Mouse (Mus musculus): ENCODE data around the gene Bmpr1b. TPM values are rescaled to one million over a fixed set of nuclear protein-coding genes. Genes with fewer than 3 reads are reported as not detected.
"Not testable (repeated sequence)": the region's sequence is repeated elsewhere in the genome, so short reads cannot be mapped to it uniquely, and the experiment has no call there.

Bmpr1b gene
- 10 to 100 TPM; 15.4 to 17.4 TPM for total RNA-seq (2021)

DNA sequence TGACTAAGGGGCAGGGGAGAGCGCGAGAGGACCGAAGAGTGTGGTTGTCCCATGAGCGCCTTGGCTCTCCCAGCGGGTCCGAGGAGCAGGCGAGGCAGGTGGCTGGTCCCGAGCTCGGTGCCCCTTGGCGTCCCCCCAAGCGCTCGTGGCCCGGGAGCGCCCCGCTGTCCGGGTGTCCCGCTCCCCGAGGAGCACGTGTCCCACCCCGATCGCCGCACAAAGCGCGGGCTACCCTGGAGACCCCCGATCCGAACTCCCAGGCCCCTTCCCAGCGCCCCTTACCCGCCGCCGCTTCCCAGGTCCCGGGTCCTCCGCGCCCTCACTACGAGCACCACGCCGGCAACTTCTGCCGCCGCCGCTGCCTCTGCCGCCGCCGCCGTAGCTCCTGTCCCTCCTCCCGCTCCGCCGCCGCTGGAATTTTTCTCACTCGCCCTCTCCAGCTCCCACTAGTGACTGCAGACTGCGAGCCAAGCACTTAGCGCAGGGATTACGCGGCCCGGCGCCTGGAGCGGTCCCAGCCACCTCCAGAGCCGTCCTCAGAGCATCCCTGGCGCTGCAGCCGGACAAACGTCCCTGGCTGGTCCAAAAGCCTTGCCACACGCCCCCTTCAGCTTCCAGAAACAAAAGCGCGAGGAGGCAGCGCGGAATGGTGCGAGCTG lies at the start of gene Bmpr1b:
TSS of gene Bmpr1b (minus strand) at position 563 of the 659 bp plus-strand sequence.
- peak; percentile 75 to 79 for DNase-seq (ENCODE audit: low spot score in 2 of 2)
- intact Hi-C loops (cut with DNase I): loop anchor here (5.0 kb wide), 1 partner anchor 282 kb away; no protein-coding TSS in a partner anchor

GRCm38 (mm10) chr3:142212821-142213220 lies 43.6 kb upstream of the Bmpr1b start:
- intact Hi-C loops (cut with DNase I): no loop called here
- DNase-seq (ENCODE audit: low spot score in 2 of 2): no peak

DNA sequence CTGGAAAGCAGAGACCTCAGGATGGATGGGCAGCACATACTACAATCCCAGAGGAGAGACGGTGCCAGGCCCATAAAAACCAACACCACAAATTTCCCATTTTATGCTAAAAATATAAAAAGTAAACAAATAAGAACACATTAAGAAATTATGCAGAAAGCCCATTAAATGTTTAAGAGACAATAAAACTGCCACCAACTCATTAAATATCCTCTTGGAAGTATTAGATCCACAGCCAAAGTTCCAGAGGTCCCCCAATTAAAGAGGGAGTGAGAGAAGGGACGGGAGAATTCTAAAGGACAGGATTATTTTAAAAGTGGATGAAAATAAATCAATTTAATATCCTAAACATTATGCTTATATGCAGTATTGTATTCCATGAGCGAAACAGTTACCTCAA lies 43.0 kb upstream of the Bmpr1b start:
- DNase-seq (ENCODE audit: low spot score in 2 of 2): no peak
- intact Hi-C loops (cut with DNase I): no loop called here

DNA sequence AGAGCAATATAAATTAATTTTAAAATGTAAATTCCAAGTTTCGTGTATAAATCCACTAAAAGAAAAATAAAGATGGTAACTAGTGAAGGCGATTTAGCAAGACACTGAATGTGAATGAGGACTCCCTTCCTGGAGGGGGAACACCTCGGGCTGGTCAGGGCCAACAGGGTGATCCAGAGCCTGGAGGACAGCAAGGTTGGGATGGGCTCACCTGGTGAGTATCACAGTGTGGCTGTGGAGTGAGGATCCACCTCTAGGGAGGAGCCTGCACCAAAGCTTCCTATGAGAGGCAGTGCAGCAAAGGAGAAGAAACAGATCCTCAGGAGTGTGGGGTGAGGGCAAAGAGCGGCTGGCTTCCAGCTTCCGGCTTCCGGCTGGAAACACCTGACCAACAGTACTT lies 40.8 kb upstream of the Bmpr1b start:
- intact Hi-C loops (cut with DNase I): no loop called here

GRCm38 (mm10) chr3:142209057-142209456 lies 39.8 kb upstream of the Bmpr1b start:
- DNase-seq (ENCODE audit: low spot score in 2 of 2): no peak
- intact Hi-C loops (cut with DNase I): no loop called here

More for the DNA sequence above, 40.8 kb upstream of the Bmpr1b start:
- no peak for DNase-seq (ENCODE audit: low spot score in 2 of 2)

DNA sequence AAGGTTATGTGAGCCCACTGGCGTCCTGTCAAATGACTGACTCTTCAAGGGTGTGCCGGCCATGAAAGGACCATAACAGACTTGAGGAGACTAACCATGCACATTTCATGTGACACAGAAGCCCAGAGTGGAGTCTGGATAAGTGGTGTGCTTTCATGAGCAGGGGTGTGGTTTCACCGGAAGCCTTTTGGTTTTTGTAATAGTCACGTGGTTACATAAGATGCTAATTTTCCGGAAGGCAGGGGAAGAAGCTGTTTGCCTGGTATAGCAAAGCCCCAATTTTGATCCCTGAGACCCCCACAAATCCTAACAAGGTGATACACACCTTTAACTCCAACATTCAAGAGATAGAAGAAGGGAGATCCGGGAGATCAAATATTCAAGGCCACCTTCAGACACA lies 38.3 kb upstream of the Bmpr1b start:
- no peak for DNase-seq (ENCODE audit: low spot score in 2 of 2)
- intact Hi-C loops (cut with DNase I): no loop called here

DNA sequence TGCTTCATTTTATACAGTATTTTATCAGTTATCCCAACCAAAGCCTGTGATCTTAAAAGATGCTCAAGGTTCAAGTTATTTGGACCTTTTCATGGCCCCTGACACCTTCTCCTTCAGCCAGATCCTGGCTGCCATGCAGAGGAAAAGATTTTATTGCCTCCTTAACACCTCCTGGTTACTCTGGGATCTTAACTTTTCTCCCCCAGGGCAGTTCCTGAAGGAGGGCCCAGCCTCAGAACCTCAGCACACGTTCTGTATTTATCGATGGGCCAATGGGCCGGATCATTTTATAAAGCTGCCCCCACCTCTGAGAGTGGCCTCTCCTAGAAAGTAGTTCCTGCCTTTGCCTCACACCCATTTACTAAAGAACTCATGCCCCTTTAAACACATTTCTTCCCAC lies 37.1 kb upstream of the Bmpr1b start:
- intact Hi-C loops (cut with DNase I): no loop called here

DNA sequence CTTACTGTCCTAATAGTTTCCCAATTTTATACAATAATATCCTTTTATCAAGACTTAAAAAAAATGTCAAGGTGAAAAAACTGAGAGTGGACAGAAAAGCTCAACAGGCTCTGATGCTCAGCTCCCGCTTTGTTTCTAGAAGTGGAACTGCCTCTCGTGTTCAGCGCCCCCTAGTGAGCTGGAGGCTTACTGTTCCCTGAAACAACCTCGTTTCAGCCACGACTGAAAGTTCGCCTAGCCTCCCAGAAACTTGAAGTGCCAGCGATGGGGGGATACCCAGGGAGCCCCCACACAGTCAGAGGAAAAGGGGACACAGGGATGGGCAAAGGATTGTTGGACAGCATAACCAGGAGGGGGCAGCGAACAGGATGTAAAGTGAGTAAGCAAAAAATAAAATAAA lies 26.9 kb upstream of the Bmpr1b start:
- intact Hi-C loops (cut with DNase I): no loop called here

More for the DNA sequence above, 37.1 kb upstream of the Bmpr1b start:
- DNase-seq (ENCODE audit: low spot score in 2 of 2): no peak

DNA sequence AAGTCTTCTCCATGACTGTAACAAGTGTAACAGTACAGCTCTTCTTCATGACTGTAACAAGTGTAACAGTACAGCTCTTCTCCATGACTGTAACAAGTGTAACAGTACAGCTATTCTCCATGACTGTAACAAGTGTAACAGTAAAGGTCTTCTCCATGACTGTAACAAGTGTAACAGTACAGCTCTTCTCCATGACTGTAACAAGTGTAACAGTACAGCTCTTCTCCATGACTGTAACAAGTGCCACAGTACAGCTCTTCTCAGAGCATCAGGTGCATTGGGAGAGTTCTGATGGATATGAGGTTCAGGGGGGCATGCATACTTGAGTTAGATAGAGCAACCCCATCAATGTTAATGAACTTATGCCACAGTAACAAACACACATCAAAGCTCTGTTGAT lies 22.4 kb upstream of the Bmpr1b start:
- intact Hi-C loops (cut with DNase I); DNase-seq (ENCODE audit: low spot score in 2 of 2): not testable (repeated sequence)

More for the DNA sequence above, 26.9 kb upstream of the Bmpr1b start:
- DNase-seq (ENCODE audit: low spot score in 2 of 2): no peak

- intact Hi-C loops (cut with DNase I): no loop called here
Measured at GRCm38 (mm10) chr3:142186551-142186950, 17.3 kb upstream of the Bmpr1b start.

DNA sequence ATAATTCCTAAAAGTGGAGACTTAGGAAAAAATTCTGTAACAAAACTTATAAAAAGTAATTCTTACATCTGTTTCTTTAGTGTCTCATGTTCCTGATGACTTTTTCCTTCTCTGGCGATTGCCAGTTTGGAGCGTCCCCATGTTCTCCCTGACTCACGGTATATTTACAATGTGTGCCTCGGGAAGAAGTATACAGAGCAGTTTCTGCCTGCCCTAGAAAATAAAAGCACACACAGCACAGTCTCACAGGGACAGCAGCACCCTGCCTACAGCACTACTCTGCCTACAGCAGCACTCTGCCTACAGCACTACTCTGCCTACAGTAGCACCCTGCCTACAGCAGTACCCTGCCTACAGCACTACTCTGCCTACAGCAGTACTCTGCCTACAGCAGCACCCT lies 4.8 kb upstream of the Bmpr1b start:
- DNase-seq (ENCODE audit: low spot score in 2 of 2): peak; percentile 23 to 36
- intact Hi-C loops (cut with DNase I): no loop called here

More at GRCm38 (mm10) chr3:142186551-142186950, 17.3 kb upstream of the Bmpr1b start:
- DNase-seq (ENCODE audit: low spot score in 2 of 2): no peak

DNA sequence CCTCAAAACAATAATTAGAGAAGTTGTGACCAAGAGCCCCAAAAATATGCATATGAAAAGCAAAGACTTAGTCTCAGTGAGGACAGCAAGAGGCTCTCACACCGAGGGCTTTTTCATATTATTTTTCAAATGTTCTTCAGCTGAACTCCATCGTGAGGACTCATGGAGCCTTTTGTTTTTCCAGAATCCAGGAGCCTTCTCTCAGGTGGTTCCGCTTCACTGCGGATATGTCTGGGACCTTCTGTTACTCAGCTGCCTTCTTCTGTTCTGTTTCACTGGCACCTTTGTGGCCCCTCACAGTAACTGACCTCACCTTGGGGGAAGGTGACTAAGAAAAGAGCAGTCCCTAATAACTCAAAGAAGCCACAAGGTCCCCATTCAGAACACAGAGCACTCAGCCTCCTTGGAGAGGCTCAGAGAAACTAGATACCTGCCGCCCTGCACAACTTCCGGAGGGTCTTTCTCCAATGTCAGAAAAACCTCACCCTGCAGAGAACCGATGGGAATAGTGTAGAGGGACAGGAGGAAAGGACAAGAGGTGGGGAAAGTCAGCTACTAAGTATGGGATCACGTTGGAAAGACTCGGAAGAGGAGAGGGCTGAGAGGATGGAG lies 868 bp downstream of the Bmpr1b start:
- no peak for DNase-seq (ENCODE audit: low spot score in 2 of 2)
- intact Hi-C loops (cut with DNase I): loop anchor here (5.0 kb wide), 1 partner anchor 281 kb away; no protein-coding TSS in a partner anchor

DNA sequence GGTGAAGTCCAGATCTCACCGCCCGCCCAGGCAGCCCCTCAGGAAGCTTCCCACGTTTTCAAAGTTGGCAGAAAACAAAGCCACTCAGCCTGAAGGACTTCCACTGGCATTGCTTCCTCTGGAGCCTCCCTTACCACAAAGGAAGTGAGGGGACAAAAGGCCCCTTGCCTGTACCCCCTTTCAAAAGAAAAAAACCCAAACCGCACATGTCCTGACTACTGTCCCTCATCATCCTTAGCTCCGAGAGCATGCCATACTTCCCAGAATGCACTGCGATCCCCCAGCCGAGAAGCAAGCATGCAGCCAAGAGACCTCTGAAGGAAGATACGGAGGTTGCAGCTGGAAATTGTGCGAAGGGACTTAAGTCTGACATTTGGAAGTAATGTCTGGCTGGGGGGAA lies 4.2 kb downstream of the Bmpr1b start:
- DNase-seq (ENCODE audit: low spot score in 2 of 2): no peak
- intact Hi-C loops (cut with DNase I): loop anchor here (5.0 kb wide), 1 partner anchor 278 kb away; no protein-coding TSS in a partner anchor

DNA sequence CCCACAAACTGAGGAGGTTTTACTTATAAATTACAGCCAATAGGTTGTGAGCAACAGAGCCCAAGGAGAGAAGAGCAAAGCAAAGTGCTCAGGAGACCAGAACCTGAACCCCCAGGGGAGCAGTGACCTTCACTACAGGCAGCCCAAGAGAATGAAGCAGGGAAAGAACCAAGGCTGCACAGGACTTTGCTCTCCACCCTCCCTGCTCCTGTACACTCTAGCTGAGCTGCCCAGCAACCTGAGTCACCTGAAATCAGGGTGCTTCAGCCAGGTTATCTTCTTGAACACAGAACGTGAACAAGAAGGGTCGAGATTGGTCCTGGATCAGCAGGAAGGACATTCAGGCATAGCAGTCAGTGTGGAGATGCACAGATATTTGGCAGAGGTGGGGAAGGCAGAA lies 5.3 kb downstream of the Bmpr1b start:
- intact Hi-C loops (cut with DNase I): no loop called here
- no peak for DNase-seq (ENCODE audit: low spot score in 2 of 2)

DNA sequence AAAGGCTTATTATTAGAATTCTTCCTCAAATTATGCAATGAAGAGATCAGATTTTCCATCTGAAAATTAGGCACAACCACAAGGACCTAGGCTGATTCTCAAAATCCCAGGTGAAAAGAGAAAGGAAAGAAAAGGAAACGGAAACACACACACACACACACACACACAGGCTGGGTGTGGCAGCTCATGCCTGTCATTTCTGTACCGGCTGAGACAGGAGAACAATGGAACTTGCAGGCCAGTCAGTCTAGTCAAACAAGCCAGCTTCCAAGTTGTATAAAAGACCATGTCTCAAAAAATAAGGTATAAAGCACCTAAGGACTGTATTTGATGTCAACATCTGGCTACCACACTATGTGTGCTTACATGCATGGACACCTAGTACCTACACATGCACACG lies 7.8 kb downstream of the Bmpr1b start:
- intact Hi-C loops (cut with DNase I): no loop called here
- DNase-seq (ENCODE audit: low spot score in 2 of 2): no peak

DNA sequence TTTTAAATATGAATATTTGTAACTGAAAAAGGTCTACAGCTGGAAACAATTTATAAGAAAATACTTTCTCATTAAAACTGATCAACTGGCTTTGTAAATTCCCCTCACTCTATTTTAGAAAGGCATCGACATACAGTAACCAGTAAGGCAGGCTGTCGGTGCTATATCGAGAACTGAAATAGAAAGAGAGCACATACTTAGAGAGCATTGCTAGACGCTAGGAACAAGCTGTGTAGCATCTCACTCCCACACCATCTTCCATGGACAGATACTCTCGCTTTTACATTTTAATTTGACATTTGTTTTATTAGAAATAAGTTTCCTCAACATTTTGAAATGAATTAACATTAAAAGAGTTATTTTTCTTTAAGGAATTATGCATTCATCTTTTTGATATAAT lies 17.2 kb downstream of the Bmpr1b start:
- intact Hi-C loops (cut with DNase I): no loop called here
- no peak for DNase-seq (ENCODE audit: low spot score in 2 of 2)

GRCm38 (mm10) chr3:142138796-142139195 lies 30.4 kb downstream of the Bmpr1b start:
- DNase-seq (ENCODE audit: low spot score in 2 of 2): no peak
- intact Hi-C loops (cut with DNase I): no loop called here

GRCm38 (mm10) chr3:142126379-142126778 lies 42.8 kb downstream of the Bmpr1b start:
- no peak for DNase-seq (ENCODE audit: low spot score in 2 of 2)
- intact Hi-C loops (cut with DNase I): no loop called here

- intact Hi-C loops (cut with DNase I): no loop called here
- DNase-seq (ENCODE audit: low spot score in 2 of 2): no peak
Measured at GRCm38 (mm10) chr3:142125556-142125955, 43.7 kb downstream of the Bmpr1b start.

DNA sequence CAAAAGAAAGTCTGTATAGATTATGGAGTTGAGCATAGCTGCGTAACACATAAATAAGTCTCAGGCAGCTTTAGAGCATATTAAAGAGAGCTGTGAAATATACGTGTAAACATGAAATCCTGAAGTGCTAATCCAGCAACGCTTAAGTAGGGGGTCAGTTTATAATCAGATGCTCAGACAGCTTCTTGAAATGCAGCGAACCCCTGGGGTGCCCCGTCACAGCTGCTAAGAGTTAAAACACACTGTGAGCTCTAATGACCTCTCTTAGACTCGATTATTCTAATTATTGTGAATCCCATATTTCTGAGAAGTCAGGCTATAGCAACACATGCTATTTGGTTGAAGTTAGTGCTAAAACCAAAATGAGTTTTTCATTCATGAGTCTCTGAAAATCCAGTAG lies 45.0 kb downstream of the Bmpr1b start:
- DNase-seq (ENCODE audit: low spot score in 2 of 2): no peak

DNA sequence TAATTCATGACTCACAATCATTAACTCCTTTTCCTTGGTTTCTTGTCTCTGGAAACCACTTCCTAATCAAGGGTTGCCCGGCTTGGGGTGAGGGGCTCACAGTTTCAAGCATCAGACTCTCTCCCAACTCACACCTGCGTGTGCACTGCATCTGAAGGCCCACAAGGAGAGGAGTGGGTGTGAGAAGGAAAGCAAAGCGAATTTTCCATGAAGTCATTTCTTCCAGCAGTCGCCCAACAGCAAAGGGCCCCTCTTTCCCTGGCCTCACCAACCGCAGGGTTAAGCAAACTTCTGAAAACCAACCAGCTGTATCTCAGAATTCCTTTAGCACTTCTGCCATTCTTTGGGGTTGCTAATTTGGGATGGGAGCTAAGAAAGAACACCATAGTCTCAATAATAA lies 46.8 kb downstream of the Bmpr1b start:
- intact Hi-C loops (cut with DNase I): no loop called here
- DNase-seq (ENCODE audit: low spot score in 2 of 2): no peak

More for the DNA sequence above, 45.0 kb downstream of the Bmpr1b start:
- intact Hi-C loops (cut with DNase I): no loop called here

All from left cerebral cortex, postnatal 36 days (tissue).